Mouse (Mus musculus) liver, embryonic 13.5 days (tissue): Measurements from ENCODE around the gene Hsd11b1. TPM values are rescaled to one million over a fixed set of nuclear protein-coding genes. Genes with fewer than 3 reads are reported as not detected.

Source experiments
- ATAC-seq: fragments of 200-750 bp; cut with Nextera tagmentation; 2 replicates; pipeline ENCODE4 v1.8.0; 2017; ENCODE audit warnings: low read depth, mild to moderate bottlenecking, moderate number of reproducible peaks, moderate library complexity
- DNase-seq: peaks from one replicate; pipeline ENCODE4 v3.0.0; 2022
- H3K27ac ChIP-seq: fragments of 300-500 bp; sonication (generic); 2 replicates; pipeline ENCODE4 v1.5.1; 2015; ENCODE audit warnings: moderate library complexity, mild to moderate bottlenecking, inconsistent platforms
- H3K27me3 ChIP-seq: fragments of 300-500 bp; sonication (generic); 2 replicates; pipeline ENCODE4 v1.6.1; 2015; ENCODE audit warnings: mild to moderate bottlenecking, inconsistent platforms
- H3K36me3 ChIP-seq: fragments of 300-500 bp; sonication (generic); 2 replicates; pipeline ENCODE4 v1.6.1; 2015; ENCODE audit warnings: mild to moderate bottlenecking, inconsistent platforms
- H3K4me1 ChIP-seq: fragments of 300-500 bp; sonication (generic); replicated peaks from 2 replicates; pipeline ENCODE4 v1.6.1; 2015; ENCODE audit warnings: inconsistent platforms
- H3K4me2 ChIP-seq: fragments of 300-500 bp; sonication (generic); 2 replicates; pipeline ENCODE4 v1.6.1; 2015; ENCODE audit warnings: inconsistent platforms, mild to moderate bottlenecking, moderate library complexity
- H3K4me3 ChIP-seq: fragments of 300-500 bp; sonication (generic); replicated peaks from 2 replicates; pipeline ENCODE4 v1.5.1; 2015; ENCODE audit warnings: mild to moderate bottlenecking, inconsistent platforms
- H3K9ac ChIP-seq: fragments of 300-500 bp; sonication (generic); 2 replicates; pipeline ENCODE4 v1.6.1; 2015; ENCODE audit warnings: mild to moderate bottlenecking, inconsistent platforms
- H3K9me3 ChIP-seq: fragments of 300-500 bp; sonication (generic); replicated peaks from 2 replicates; pipeline ENCODE4 v1.6.1; 2016; ENCODE audit warnings: inconsistent platforms
- WGBS: fragments of 180-500 bp; shearing (Covaris S2); methylation state at CpG from one replicate; pipeline ENCODE4 v1.1.7; 2015; ENCODE audit not compliant: insufficient replicate concordance; 5-methylcytosine and 5-hydroxymethylcytosine counted together
- polyA plus RNA-seq: library from polyadenylated mRNA; unstranded; fragments of >200 nt; fragmentation: Nextera tagmentation; extraction: Ambion mirVana; gene quantifications from 2 replicates; pipeline ENCODE4 v1.2.1, GENCODE M21; 2015

Hsd11b1 gene
- polyA plus RNA-seq, 1 experiment from 2014 or later: 2.1 TPM

DNA sequence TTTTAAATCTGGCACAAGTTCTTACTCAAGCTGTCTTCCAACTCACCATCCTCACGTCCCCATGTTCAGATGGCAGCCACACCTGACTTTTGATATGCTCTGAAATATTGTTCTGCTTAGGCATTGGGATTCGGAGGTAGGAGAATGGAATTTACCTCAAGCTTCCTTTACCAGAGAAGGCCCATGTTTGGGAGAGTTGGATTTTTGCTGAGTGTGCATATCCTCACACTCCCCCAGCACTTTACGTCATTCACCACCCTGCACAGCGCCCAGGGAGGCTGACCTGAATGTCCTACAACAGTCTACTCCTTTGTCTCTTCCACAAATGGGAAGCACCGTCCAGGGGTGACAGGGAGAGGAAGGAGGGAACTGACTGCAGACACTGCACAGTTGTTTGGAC is 43.5 kb downstream of the Hsd11b1 start:
- ATAC-seq (no peak), DNase-seq (no peak)
- H3K36me3 ChIP-seq: no peaks in the 10 kb centered on the region
- H3K4me2 ChIP-seq: no peak overlapping the region
- no peak overlapping the region for H3K4me3 ChIP-seq
- no peaks in the 10 kb centered on the region for H3K4me1 ChIP-seq
- no peak overlapping the region for H3K9ac ChIP-seq
- no peak overlapping the region for H3K27ac ChIP-seq
- H3K27me3 ChIP-seq: no peaks in the 10 kb centered on the region
- H3K9me3 ChIP-seq: no peaks in the 10 kb centered on the region
- WGBS: 57% methylated on average over 5 of the region's 5 CpGs

DNA sequence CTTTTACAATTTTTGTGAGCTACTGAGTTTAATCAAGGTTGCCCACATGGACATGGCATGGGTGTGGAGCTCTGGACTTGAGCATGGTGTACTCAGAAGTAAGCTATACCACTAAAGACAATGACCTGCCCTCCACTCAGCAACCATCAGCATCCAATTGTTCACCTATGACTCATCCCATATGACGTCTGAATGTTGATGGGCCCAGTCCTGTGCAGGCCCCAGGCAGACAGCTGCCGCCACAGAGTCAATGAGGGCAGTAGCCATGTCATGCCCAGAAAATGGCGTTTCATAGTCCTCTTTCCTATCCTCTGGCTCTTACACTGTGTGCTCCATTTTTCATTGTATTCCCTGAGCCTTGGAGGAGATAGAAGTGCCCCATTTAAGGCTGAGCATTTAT is 47.9 kb downstream of the Hsd11b1 start:
- DNase-seq (no peak), ATAC-seq (no peak)
- Histone ChIP-seq H3K4me3 (no peak overlapping the region), H3K9ac (no peak overlapping the region), H3K4me1 (no peaks in the 10 kb centered on the region), H3K27ac (no peak overlapping the region), H3K9me3 (no peaks in the 10 kb centered on the region), H3K4me2 (no peak overlapping the region), H3K36me3 (no peaks in the 10 kb centered on the region), H3K27me3 (no peaks in the 10 kb centered on the region)
- 58% methylated on average over 3 of the region's 3 CpGs for WGBS

DNA sequence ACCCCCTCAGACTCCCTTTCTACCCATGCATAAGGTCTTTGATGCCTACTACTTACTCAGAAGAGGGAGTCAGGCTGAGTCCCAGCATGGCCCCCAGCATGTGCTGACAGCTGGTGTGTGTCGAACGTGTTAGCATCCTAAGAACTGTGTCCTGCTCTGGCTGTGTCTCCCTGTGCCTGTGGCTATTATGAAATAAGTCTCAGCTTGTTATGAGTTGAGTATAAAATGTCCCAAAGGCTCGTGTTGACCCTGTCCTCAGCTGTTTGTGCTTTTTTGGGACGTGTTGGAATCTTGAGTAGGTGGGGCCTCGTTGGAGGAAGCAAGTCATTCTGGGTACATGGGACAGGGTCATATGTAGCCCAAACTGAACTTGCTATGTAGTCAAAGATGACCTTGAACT is 49.8 kb downstream of the Hsd11b1 start:
- no peaks in the 10 kb centered on the region for H3K36me3 ChIP-seq
- no peaks in the 10 kb centered on the region for H3K27me3 ChIP-seq
- no peak overlapping the region for H3K4me2 ChIP-seq
- no peak overlapping the region for H3K9ac ChIP-seq
- WGBS: 46% methylated on average over 5 of the region's 5 CpGs
- H3K9me3 ChIP-seq: no peaks in the 10 kb centered on the region
- H3K4me3 ChIP-seq: no peak overlapping the region
- no peaks in the 10 kb centered on the region for H3K4me1 ChIP-seq
- DNase-seq (no peak), ATAC-seq (no peak)
- H3K27ac ChIP-seq: no peak overlapping the region

- WGBS: 52% methylated on average over 5 of the region's 5 CpGs
- no peaks in the 10 kb centered on the region for H3K36me3 ChIP-seq
- H3K4me3 ChIP-seq: no peak overlapping the region
- H3K4me2 ChIP-seq: no peak overlapping the region
- H3K27me3 ChIP-seq: no peaks in the 10 kb centered on the region
- H3K9me3 ChIP-seq: no peaks in the 10 kb centered on the region
- no peaks in the 10 kb centered on the region for H3K4me1 ChIP-seq
- ATAC-seq (no peak), DNase-seq (no peak)
- no peak overlapping the region for H3K27ac ChIP-seq
- no peak overlapping the region for H3K9ac ChIP-seq
Observed at GRCm38 (mm10) chr1:193211371-193211770, 52.5 kb downstream of the Hsd11b1 start.

DNA sequence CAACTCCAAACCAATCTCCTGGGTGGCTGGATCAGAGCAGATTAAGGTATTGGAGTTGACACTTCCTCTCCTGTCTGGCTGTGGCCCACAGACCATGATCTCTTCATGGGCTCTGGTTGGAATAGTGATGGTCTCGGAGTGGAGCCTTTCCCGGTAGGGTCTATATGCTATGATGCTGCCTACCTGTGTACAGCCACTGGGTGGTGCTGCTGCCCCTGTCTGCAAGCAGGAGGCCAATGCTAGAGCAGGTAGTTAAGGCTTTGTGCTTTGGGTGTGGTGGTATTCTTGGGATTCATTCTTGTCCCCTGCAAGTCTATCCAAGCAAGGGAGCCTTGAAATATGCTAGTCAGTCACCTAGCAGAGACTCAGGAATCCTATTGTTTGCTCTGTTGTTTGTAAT is 55.7 kb downstream of the Hsd11b1 start:
- 31% methylated on average over 2 of the region's 2 CpGs for WGBS
- no peak overlapping the region for H3K27ac ChIP-seq
- DNase-seq: peak; percentile 16

GRCm38 (mm10) chr1:193207503-193207902 is 56.4 kb downstream of the Hsd11b1 start, which contains the start of gene Lamb3:
Gene Lamb3, plus strand, starts transcription at chr1:193207699.
- DNase-seq: no peak
- Histone ChIP-seq H3K4me2 (no peak within 1 kb of the TSS), H3K36me3 (no peaks in the 10 kb centered on the region), H3K9me3 (no peaks in the 10 kb centered on the region), H3K4me1 (no peaks in the 10 kb centered on the region), H3K4me3 (no peak within 1 kb of the TSS), H3K27ac (no peak within 1 kb of the TSS), H3K9ac (no peak within 1 kb of the TSS), H3K27me3 (no peaks in the 10 kb centered on the region)
- ATAC-seq: no peak
- 51% methylated on average over 3 of the region's 3 CpGs for WGBS

More for the DNA sequence above, 55.7 kb downstream of the Hsd11b1 start:
- no peaks in the 10 kb centered on the region for H3K27me3 ChIP-seq
- no peak overlapping the region for H3K4me2 ChIP-seq
- H3K4me3 ChIP-seq: no peak overlapping the region
- H3K36me3 ChIP-seq: no peaks in the 10 kb centered on the region
- no peak for ATAC-seq
- no peak overlapping the region for H3K9ac ChIP-seq
- H3K4me1 ChIP-seq: no peaks in the 10 kb centered on the region
- no peaks in the 10 kb centered on the region for H3K9me3 ChIP-seq

GRCm38 (mm10) chr1:193205431-193205830 is 58.4 kb downstream of the Hsd11b1 start:
- no peak for ATAC-seq
- H3K4me1 ChIP-seq: 0 out of 2 replicates have a peak, but pooled peaks cover 5% of the 10 kb centered on the region
- H3K36me3 ChIP-seq: no peaks in the 10 kb centered on the region
- H3K9me3 ChIP-seq: no peaks in the 10 kb centered on the region
- DNase-seq: no peak
- no peak overlapping the region for H3K4me2 ChIP-seq
- no peak overlapping the region for H3K4me3 ChIP-seq
- no peaks in the 10 kb centered on the region for H3K27me3 ChIP-seq
- no peak overlapping the region for H3K9ac ChIP-seq
- WGBS: 60% methylated on average over 2 of the region's 2 CpGs
- no peak overlapping the region for H3K27ac ChIP-seq

GRCm38 (mm10) chr1:193203821-193204220 is 60.1 kb downstream of the Hsd11b1 start:
- Histone ChIP-seq H3K27ac (no peak overlapping the region), H3K4me1 (peaks cover 5% of the 10 kb centered on the region; the same call in 1 of the 2 replicates), H3K4me3 (no peak overlapping the region), H3K36me3 (no peaks in the 10 kb centered on the region), H3K4me2 (no peak overlapping the region), H3K9ac (no peak overlapping the region), H3K9me3 (no peaks in the 10 kb centered on the region), H3K27me3 (no peaks in the 10 kb centered on the region)
- ATAC-seq (no peak), DNase-seq (no peak)
- WGBS: 56% methylated on average over 2 of the region's 2 CpGs

DNA sequence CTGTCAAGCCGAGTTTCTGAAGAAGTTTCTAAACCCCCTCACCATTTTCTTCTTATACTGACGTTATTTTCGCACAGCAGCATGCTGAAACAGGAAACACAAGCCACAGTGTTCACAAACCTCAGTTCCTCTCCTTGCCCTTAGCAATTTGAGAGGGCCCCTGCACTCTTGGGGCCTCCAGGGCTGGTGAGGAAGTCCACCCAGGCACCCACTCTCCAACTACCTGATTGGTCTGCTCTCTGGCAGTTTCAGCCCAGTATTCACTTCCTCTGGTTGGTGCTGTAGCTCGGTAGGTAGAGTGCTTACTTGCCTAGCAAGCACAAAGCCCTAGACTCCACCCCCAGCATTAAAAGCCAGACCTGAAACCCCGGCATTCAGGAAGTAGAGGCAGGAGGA is 62.5 kb downstream of the Hsd11b1 start, which contains the start of gene Traf3ip3:
Gene Traf3ip3, minus strand, starts transcription at position 321 of the 396 bp plus-strand sequence.
- peak within 1 kb of the TSS; percentile 41; the same call in 1 of the 2 replicates for H3K9ac ChIP-seq
- H3K36me3 ChIP-seq: no peaks in the 10 kb centered on the region
- peaks cover 16% of the 10 kb centered on the region for H3K4me1 ChIP-seq
- H3K4me3 ChIP-seq: peak within 1 kb of the TSS; percentile 28
- no peaks in the 10 kb centered on the region for H3K27me3 ChIP-seq
- peak within 1 kb of the TSS; percentile 71 for H3K27ac ChIP-seq
- DNase-seq (peak; percentile 28), ATAC-seq (peak; percentile 78)
- H3K4me2 ChIP-seq: peak within 1 kb of the TSS; percentile 29
- H3K9me3 ChIP-seq: no peaks in the 10 kb centered on the region
- 15% methylated on average over 5 of the region's 5 CpGs for WGBS

- Histone ChIP-seq H3K36me3 (no peaks in the 10 kb centered on the region), H3K4me2 (peak overlapping the region; percentile 29), H3K4me1 (peaks cover 16% of the 10 kb centered on the region), H3K9me3 (no peaks in the 10 kb centered on the region), H3K27me3 (no peaks in the 10 kb centered on the region), H3K27ac (peak overlapping the region; percentile 71), H3K4me3 (peak overlapping the region; percentile 28), H3K9ac (peak overlapping the region; percentile 41; the same call in 1 of the 2 replicates)
- no peak for DNase-seq
- 27% methylated on average over 8 of the region's 8 CpGs for WGBS
- no peak for ATAC-seq
Observed at GRCm38 (mm10) chr1:193200640-193201382, 63.1 kb downstream of the Hsd11b1 start.

GRCm38 (mm10) chr1:193198312-193198711 is 65.6 kb downstream of the Hsd11b1 start:
- Histone ChIP-seq H3K4me3 (no peak overlapping the region), H3K4me2 (no peak overlapping the region), H3K9ac (no peak overlapping the region), H3K9me3 (no peaks in the 10 kb centered on the region), H3K36me3 (no peaks in the 10 kb centered on the region), H3K4me1 (peaks cover 16% of the 10 kb centered on the region), H3K27ac (no peak overlapping the region), H3K27me3 (no peaks in the 10 kb centered on the region)
- DNase-seq (no peak), ATAC-seq (no peak)
- 55% methylated on average over 2 of the region's 2 CpGs for WGBS
